Mouse (Mus musculus): ENCODE data around the gene Abhd17c.
"Not testable (repeated sequence)": the region's sequence is repeated elsewhere in the genome, so short reads cannot be mapped to it uniquely, and the experiment has no call there.

The Abhd17c gene

GRCm38 (mm10) chr7:84152821-84153220 is 1.1 kb upstream of the Abhd17c start:
- DNase-seq (ENCODE audit: low read depth, low spot score): no peak

- no peak for DNase-seq (ENCODE audit: low read depth, low spot score)
These were observed 681 bp upstream of the Abhd17c start for GRCm38 (mm10) chr7:84152374-84152773.

GRCm38 (mm10) chr7:84151960-84152334 is 254 bp upstream of the Abhd17c start:
- peak; percentile 97 for DNase-seq (ENCODE audit: low read depth, low spot score)

GRCm38 (mm10) chr7:84150361-84151000 is 1.2 kb downstream of the Abhd17c start:
- no peak for DNase-seq (ENCODE audit: low read depth, low spot score)

- no peak for DNase-seq (ENCODE audit: low read depth, low spot score)
These were observed 1.9 kb downstream of the Abhd17c start for GRCm38 (mm10) chr7:84149821-84150220.

- peak; percentile 48 for DNase-seq (ENCODE audit: low read depth, low spot score)
These were observed 2.8 kb downstream of the Abhd17c start for GRCm38 (mm10) chr7:84148896-84149295.

- no peak for DNase-seq (ENCODE audit: low read depth, low spot score)
These were observed 3.9 kb downstream of the Abhd17c start for GRCm38 (mm10) chr7:84147746-84148145.

- DNase-seq (ENCODE audit: low read depth, low spot score): no peak
These were observed 6.1 kb downstream of the Abhd17c start for GRCm38 (mm10) chr7:84145633-84146032.

- no peak for DNase-seq (ENCODE audit: low read depth, low spot score)
These were observed 8.8 kb downstream of the Abhd17c start for GRCm38 (mm10) chr7:84142736-84143473.

- no peak for DNase-seq (ENCODE audit: low read depth, low spot score)
These were observed 9.5 kb downstream of the Abhd17c start for GRCm38 (mm10) chr7:84142196-84142595.

GRCm38 (mm10) chr7:84139566-84139965 is 12.1 kb downstream of the Abhd17c start:
- DNase-seq (ENCODE audit: low read depth, low spot score): no peak

GRCm38 (mm10) chr7:84138731-84139130 is 13.0 kb downstream of the Abhd17c start:
- DNase-seq (ENCODE audit: low read depth, low spot score): no peak

- peak; percentile 73 for DNase-seq (ENCODE audit: low read depth, low spot score)
These were observed 13.9 kb downstream of the Abhd17c start for GRCm38 (mm10) chr7:84137779-84138178.

- DNase-seq (ENCODE audit: low read depth, low spot score): no peak
These were observed 15.6 kb downstream of the Abhd17c start for GRCm38 (mm10) chr7:84135799-84136700.

GRCm38 (mm10) chr7:84132704-84133103 is 19.0 kb downstream of the Abhd17c start:
- DNase-seq (ENCODE audit: low read depth, low spot score): no peak

GRCm38 (mm10) chr7:84131736-84132135 is 20.0 kb downstream of the Abhd17c start:
- DNase-seq (ENCODE audit: low read depth, low spot score): no peak

- DNase-seq (ENCODE audit: low read depth, low spot score): peak; percentile 67
These were observed 23.0 kb downstream of the Abhd17c start for GRCm38 (mm10) chr7:84128661-84129060.

GRCm38 (mm10) chr7:84125730-84126129 is 26.0 kb downstream of the Abhd17c start:
- no peak for DNase-seq (ENCODE audit: low read depth, low spot score)

GRCm38 (mm10) chr7:84123651-84124050 is 28.0 kb downstream of the Abhd17c start:
- DNase-seq (ENCODE audit: low read depth, low spot score): not testable (repeated sequence)

- DNase-seq (ENCODE audit: low read depth, low spot score): no peak
These were observed 29.9 kb downstream of the Abhd17c start for GRCm38 (mm10) chr7:84121778-84122177.

GRCm38 (mm10) chr7:84120142-84120760 is 31.4 kb downstream of the Abhd17c start:
- DNase-seq (ENCODE audit: low read depth, low spot score): no peak
